Mouse (Mus musculus): ENCODE data around the gene Pnp2. TPM values are rescaled to one million over a fixed set of nuclear protein-coding genes. Genes with fewer than 3 reads are reported as not detected.
"Not testable (repeated sequence)": the region's sequence is repeated elsewhere in the genome, so short reads cannot be mapped to it uniquely, and the experiment has no call there.

Pnp2 gene
- polyA plus RNA-seq, 1 experiment from 2014 or later, result not detected

- no peaks in the 10 kb centered on the region for H3K9me3 ChIP-seq (ENCODE audit: control insufficient read depth, low read depth, low read length)
- no peak overlapping the region for H3K4me2 ChIP-seq (replicated peaks; ENCODE audit: low read depth, low read length)
- 39% methylated on average over 12 of the region's 12 CpGs for WGBS
- no peak overlapping the region for H3K9ac ChIP-seq (replicated peaks; ENCODE audit: low read depth, low read length)
- no peak overlapping the region for H3K4me3 ChIP-seq (ENCODE audit: low read depth, low read length)
- H3K36me3 ChIP-seq (ENCODE audit: control insufficient read depth, insufficient read depth, low read length), result no peaks in the 10 kb centered on the region
- H3K27me3 ChIP-seq (ENCODE audit: control insufficient read depth, insufficient read depth, low read length), result no peaks in the 10 kb centered on the region
- no peak overlapping the region for H3K27ac ChIP-seq (ENCODE audit: low read length)
- no peak for ATAC-seq (ENCODE audit: insufficient number of reproducible peaks, insufficient read depth, low FRiP score, low read depth)
- no peaks in the 10 kb centered on the region for H3K4me1 ChIP-seq (ENCODE audit: control insufficient read depth, insufficient read depth, low read length)
These were observed 14.1 kb downstream of the Pnp2 start for GRCm38 (mm10) chr14:50969558-50970544.

- Histone ChIP-seq H3K4me2 (replicated peaks; ENCODE audit: low read depth, low read length) (no peak overlapping the region), H3K4me3 (ENCODE audit: low read depth, low read length) (no peak overlapping the region), H3K9me3 (ENCODE audit: control insufficient read depth, low read depth, low read length) (no peaks in the 10 kb centered on the region), H3K27me3 (ENCODE audit: control insufficient read depth, insufficient read depth, low read length) (no peaks in the 10 kb centered on the region), H3K27ac (ENCODE audit: low read length) (no peak overlapping the region), H3K4me1 (ENCODE audit: control insufficient read depth, insufficient read depth, low read length) (no peaks in the 10 kb centered on the region), H3K36me3 (ENCODE audit: control insufficient read depth, insufficient read depth, low read length) (no peaks in the 10 kb centered on the region), H3K9ac (replicated peaks; ENCODE audit: low read depth, low read length) (no peak overlapping the region)
- WGBS, result 83% methylated on average over 1 of the region's 1 CpGs
- ATAC-seq (ENCODE audit: insufficient number of reproducible peaks, insufficient read depth, low FRiP score, low read depth), result no peak
These were observed 15.0 kb downstream of the Pnp2 start for GRCm38 (mm10) chr14:50970822-50971221.

DNA sequence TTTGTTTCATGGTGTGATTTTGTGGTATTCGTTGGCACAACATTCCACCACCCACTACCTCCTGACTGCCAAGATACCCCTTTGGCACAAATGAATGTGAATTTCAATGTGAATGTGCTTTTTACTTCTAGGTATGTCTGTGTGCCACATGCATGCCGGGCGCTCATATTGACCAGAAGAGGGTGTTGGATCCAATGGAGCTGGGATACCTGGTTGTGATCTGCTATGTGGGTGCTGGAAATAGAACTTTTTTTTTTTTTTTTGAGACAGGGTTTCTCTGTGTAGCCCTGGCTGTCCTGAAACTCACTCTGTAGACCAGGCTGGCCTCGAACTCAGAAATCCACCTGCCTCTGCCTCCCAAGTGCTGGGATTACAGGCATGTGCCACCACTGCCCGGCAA lies 17.3 kb downstream of the Pnp2 start:
- H3K4me1 ChIP-seq (ENCODE audit: control insufficient read depth, insufficient read depth, low read length); H3K27me3 ChIP-seq (ENCODE audit: control insufficient read depth, insufficient read depth, low read length); H3K9me3 ChIP-seq (ENCODE audit: control insufficient read depth, low read depth, low read length); H3K36me3 ChIP-seq (ENCODE audit: control insufficient read depth, insufficient read depth, low read length); H3K4me3 ChIP-seq (ENCODE audit: low read depth, low read length); H3K27ac ChIP-seq (ENCODE audit: low read length); H3K9ac ChIP-seq (replicated peaks; ENCODE audit: low read depth, low read length); H3K4me2 ChIP-seq (replicated peaks; ENCODE audit: low read depth, low read length); ATAC-seq (ENCODE audit: insufficient number of reproducible peaks, insufficient read depth, low FRiP score, low read depth): not testable (repeated sequence)
- WGBS, result 95% methylated on average over 5 of the region's 5 CpGs

- Histone ChIP-seq H3K9me3 (ENCODE audit: control insufficient read depth, low read depth, low read length) (no peaks in the 10 kb centered on the region), H3K27me3 (ENCODE audit: control insufficient read depth, insufficient read depth, low read length) (no peaks in the 10 kb centered on the region), H3K9ac (replicated peaks; ENCODE audit: low read depth, low read length) (no peak overlapping the region), H3K4me1 (ENCODE audit: control insufficient read depth, insufficient read depth, low read length) (no peaks in the 10 kb centered on the region), H3K27ac (ENCODE audit: low read length) (no peak overlapping the region), H3K36me3 (ENCODE audit: control insufficient read depth, insufficient read depth, low read length) (no peaks in the 10 kb centered on the region), H3K4me3 (ENCODE audit: low read depth, low read length) (no peak overlapping the region), H3K4me2 (replicated peaks; ENCODE audit: low read depth, low read length) (no peak overlapping the region)
- no peak for ATAC-seq (ENCODE audit: insufficient number of reproducible peaks, insufficient read depth, low FRiP score, low read depth)
- WGBS, result 26% methylated on average over 4 of the region's 4 CpGs
These were observed 17.9 kb downstream of the Pnp2 start for GRCm38 (mm10) chr14:50973700-50974099.

- no peak overlapping the region for H3K4me3 ChIP-seq (ENCODE audit: low read depth, low read length)
- H3K9ac ChIP-seq (replicated peaks; ENCODE audit: low read depth, low read length), result no peak overlapping the region
- no peak overlapping the region for H3K27ac ChIP-seq (ENCODE audit: low read length)
- H3K4me2 ChIP-seq (replicated peaks; ENCODE audit: low read depth, low read length), result no peak overlapping the region
- no peak for ATAC-seq (ENCODE audit: insufficient number of reproducible peaks, insufficient read depth, low FRiP score, low read depth)
- H3K36me3 ChIP-seq (ENCODE audit: control insufficient read depth, insufficient read depth, low read length), result no peaks in the 10 kb centered on the region
- no peaks in the 10 kb centered on the region for H3K27me3 ChIP-seq (ENCODE audit: control insufficient read depth, insufficient read depth, low read length)
- no peaks in the 10 kb centered on the region for H3K4me1 ChIP-seq (ENCODE audit: control insufficient read depth, insufficient read depth, low read length)
- H3K9me3 ChIP-seq (ENCODE audit: control insufficient read depth, low read depth, low read length), result no peaks in the 10 kb centered on the region
- 44% methylated on average over 5 of the region's 5 CpGs for WGBS
These were observed 19.2 kb downstream of the Pnp2 start for GRCm38 (mm10) chr14:50975001-50975400.

GRCm38 (mm10) chr14:50976674-50977073 lies 20.9 kb downstream of the Pnp2 start:
- 30% methylated on average over 9 of the region's 9 CpGs for WGBS
- H3K9me3 ChIP-seq (ENCODE audit: control insufficient read depth, low read depth, low read length), result no peaks in the 10 kb centered on the region
- no peaks in the 10 kb centered on the region for H3K4me1 ChIP-seq (ENCODE audit: control insufficient read depth, insufficient read depth, low read length)
- H3K4me2 ChIP-seq (replicated peaks; ENCODE audit: low read depth, low read length), result no peak overlapping the region
- no peaks in the 10 kb centered on the region for H3K27me3 ChIP-seq (ENCODE audit: control insufficient read depth, insufficient read depth, low read length)
- H3K4me3 ChIP-seq (ENCODE audit: low read depth, low read length), result no peak overlapping the region
- H3K36me3 ChIP-seq (ENCODE audit: control insufficient read depth, insufficient read depth, low read length), result no peaks in the 10 kb centered on the region
- no peak overlapping the region for H3K27ac ChIP-seq (ENCODE audit: low read length)
- no peak for ATAC-seq (ENCODE audit: insufficient number of reproducible peaks, insufficient read depth, low FRiP score, low read depth)
- H3K9ac ChIP-seq (replicated peaks; ENCODE audit: low read depth, low read length), result no peak overlapping the region

- WGBS, result 90% methylated on average over 6 of the region's 6 CpGs
- H3K4me3 ChIP-seq (ENCODE audit: low read depth, low read length); H3K4me2 ChIP-seq (replicated peaks; ENCODE audit: low read depth, low read length); H3K36me3 ChIP-seq (ENCODE audit: control insufficient read depth, insufficient read depth, low read length); H3K9ac ChIP-seq (replicated peaks; ENCODE audit: low read depth, low read length); ATAC-seq (ENCODE audit: insufficient number of reproducible peaks, insufficient read depth, low FRiP score, low read depth); H3K27ac ChIP-seq (ENCODE audit: low read length); H3K4me1 ChIP-seq (ENCODE audit: control insufficient read depth, insufficient read depth, low read length); H3K9me3 ChIP-seq (ENCODE audit: control insufficient read depth, low read depth, low read length); H3K27me3 ChIP-seq (ENCODE audit: control insufficient read depth, insufficient read depth, low read length): not testable (repeated sequence)
These were observed 22.7 kb downstream of the Pnp2 start for GRCm38 (mm10) chr14:50978451-50978850.

DNA sequence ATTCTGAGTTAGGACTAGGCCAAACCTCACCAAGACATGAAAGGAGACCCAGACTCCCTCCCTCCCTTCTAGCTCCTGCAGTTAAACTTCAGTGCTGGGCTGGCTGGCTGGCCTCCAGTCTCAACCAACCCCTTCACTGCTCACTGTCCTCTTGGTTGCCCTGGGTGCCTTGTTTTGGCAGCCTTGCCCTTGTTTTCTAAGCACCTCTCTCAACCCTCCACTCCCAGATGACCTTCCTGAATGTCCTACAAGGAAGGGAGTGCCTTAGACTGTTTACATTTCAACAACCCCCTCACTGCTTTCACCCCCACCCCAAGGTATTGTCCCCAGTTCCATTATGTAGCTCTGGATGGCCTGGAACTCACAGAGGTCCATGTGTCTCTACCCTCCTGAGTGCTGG lies 23.8 kb downstream of the Pnp2 start:
- H3K9ac ChIP-seq (replicated peaks; ENCODE audit: low read depth, low read length), result no peak overlapping the region
- H3K4me2 ChIP-seq (replicated peaks; ENCODE audit: low read depth, low read length), result no peak overlapping the region
- no peak overlapping the region for H3K27ac ChIP-seq (ENCODE audit: low read length)
- no peak for ATAC-seq (ENCODE audit: insufficient number of reproducible peaks, insufficient read depth, low FRiP score, low read depth)
- no peaks in the 10 kb centered on the region for H3K4me1 ChIP-seq (ENCODE audit: control insufficient read depth, insufficient read depth, low read length)
- H3K27me3 ChIP-seq (ENCODE audit: control insufficient read depth, insufficient read depth, low read length), result no peaks in the 10 kb centered on the region
- H3K4me3 ChIP-seq (ENCODE audit: low read depth, low read length), result no peak overlapping the region
- H3K9me3 ChIP-seq (ENCODE audit: control insufficient read depth, low read depth, low read length), result no peaks in the 10 kb centered on the region
- H3K36me3 ChIP-seq (ENCODE audit: control insufficient read depth, insufficient read depth, low read length), result no peaks in the 10 kb centered on the region

DNA sequence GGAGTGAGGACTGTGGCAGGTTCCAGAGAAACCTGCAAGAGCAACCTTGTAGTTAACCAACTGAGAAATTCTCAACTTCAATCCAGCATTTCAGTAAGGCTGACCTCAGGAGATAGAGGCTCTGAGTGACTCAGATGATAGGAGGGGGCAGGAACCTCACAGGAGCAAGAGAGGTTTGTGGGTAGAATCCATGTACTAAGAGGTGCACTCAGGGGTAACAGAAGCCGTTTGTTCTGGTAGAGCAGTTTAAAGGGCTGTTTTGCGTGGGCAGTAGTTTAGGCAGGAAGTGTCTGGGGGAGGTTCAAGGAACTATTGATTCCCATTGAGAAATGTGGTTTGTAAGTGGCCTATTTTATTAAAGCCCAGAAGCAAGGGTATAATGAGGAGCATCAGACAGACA lies 25.4 kb downstream of the Pnp2 start:
- WGBS, result 44% methylated on average over 2 of the region's 2 CpGs
- Histone ChIP-seq H3K4me3 (ENCODE audit: low read depth, low read length) (no peak overlapping the region), H3K9ac (replicated peaks; ENCODE audit: low read depth, low read length) (no peak overlapping the region), H3K4me2 (replicated peaks; ENCODE audit: low read depth, low read length) (no peak overlapping the region), H3K9me3 (ENCODE audit: control insufficient read depth, low read depth, low read length) (no peaks in the 10 kb centered on the region), H3K36me3 (ENCODE audit: control insufficient read depth, insufficient read depth, low read length) (no peaks in the 10 kb centered on the region), H3K27ac (ENCODE audit: low read length) (no peak overlapping the region), H3K4me1 (ENCODE audit: control insufficient read depth, insufficient read depth, low read length) (no peaks in the 10 kb centered on the region), H3K27me3 (ENCODE audit: control insufficient read depth, insufficient read depth, low read length) (no peaks in the 10 kb centered on the region)
- ATAC-seq (ENCODE audit: insufficient number of reproducible peaks, insufficient read depth, low FRiP score, low read depth), result no peak
